Mouse (Mus musculus) spleen, adult 2 months (tissue): ENCODE data around the gene Ripk1.

Source experiments
- CTCF ChIP-seq: fragments of 200-500 bp; IDR thresholded peaks from 2 replicates; pipeline ENCODE4 v1.5.1; 2011; ENCODE audit warnings: mild to moderate bottlenecking, inconsistent platforms; ENCODE audit not compliant: insufficient read depth, insufficient read length, insufficient replicate concordance; ENCODE audit errors: extremely low read depth
- POLR2A ChIP-seq: fragments of 200-500 bp; IDR thresholded peaks from 2 replicates; pipeline ENCODE4 v1.6.1; 2011; ENCODE audit warnings: low read depth, low read length, inconsistent platforms

GRCm38 (mm10) chr13:33989625-33990024 is 12.5 kb upstream of the Ripk1 start:
- no peak for TF ChIP-seq POLR2A
- TF ChIP-seq CTCF = no peak
